Mouse (Mus musculus) CD4-positive, CD25-positive, alpha-beta regulatory T cell, adult 2 months (primary cell): ENCODE measurements around the gene Fam160b1.
A peak's percentile ranks its signal among the peaks of the same experiment; 100 is the strongest.

ENCODE experiments used
- DNase-seq: peaks from one replicate; pipeline ENCODE4 v3.0.0-alpha.2; 2012; ENCODE audit warnings: low read depth, low spot score

The Fam160b1 gene

GRCm38 (mm10) chr19:57343860-57344259 lies 16.6 kb upstream of the Fam160b1 start:
- DNase-seq, result peak; percentile 31

- DNase-seq, result no peak
Measured at GRCm38 (mm10) chr19:57344678-57345077, 15.8 kb upstream of the Fam160b1 start.

GRCm38 (mm10) chr19:57349096-57349495 lies 11.4 kb upstream of the Fam160b1 start:
- no peak for DNase-seq

- DNase-seq, result no peak
Measured at GRCm38 (mm10) chr19:57352337-57352935, 8.0 kb upstream of the Fam160b1 start.

GRCm38 (mm10) chr19:57353228-57353627 lies 7.3 kb upstream of the Fam160b1 start:
- no peak for DNase-seq

GRCm38 (mm10) chr19:57354050-57354449 lies 6.4 kb upstream of the Fam160b1 start:
- no peak for DNase-seq

- no peak for DNase-seq
Measured at GRCm38 (mm10) chr19:57354715-57355114, 5.8 kb upstream of the Fam160b1 start.

- DNase-seq, result peak; percentile 84
Measured at GRCm38 (mm10) chr19:57355451-57356251, 4.8 kb upstream of the Fam160b1 start.

- peak; percentile 64 for DNase-seq
Measured at GRCm38 (mm10) chr19:57356273-57356672, 4.2 kb upstream of the Fam160b1 start.

- peak; percentile 44 for DNase-seq
Measured at GRCm38 (mm10) chr19:57357244-57357643, 3.2 kb upstream of the Fam160b1 start.

- DNase-seq, result no peak
Measured at GRCm38 (mm10) chr19:57357811-57358210, 2.7 kb upstream of the Fam160b1 start.

- peak; percentile 90 for DNase-seq
Measured at GRCm38 (mm10) chr19:57358322-57358721, 2.2 kb upstream of the Fam160b1 start.

- no peak for DNase-seq
Measured at GRCm38 (mm10) chr19:57358836-57359598, 1.5 kb upstream of the Fam160b1 start.

- DNase-seq, result peak; percentile 60
Measured at GRCm38 (mm10) chr19:57359701-57360326, 666 bp upstream of the Fam160b1 start.

- peak; percentile 55 for DNase-seq
Measured at GRCm38 (mm10) chr19:57361131-57361938, 855 bp downstream of the Fam160b1 start.

- no peak for DNase-seq
Measured at GRCm38 (mm10) chr19:57361939-57362307, 1.4 kb downstream of the Fam160b1 start.

GRCm38 (mm10) chr19:57362586-57362985 lies 2.1 kb downstream of the Fam160b1 start:
- DNase-seq, result no peak

GRCm38 (mm10) chr19:57363076-57363475 lies 2.6 kb downstream of the Fam160b1 start:
- no peak for DNase-seq

- no peak for DNase-seq
Measured at GRCm38 (mm10) chr19:57363538-57363937, 3.1 kb downstream of the Fam160b1 start.

GRCm38 (mm10) chr19:57364942-57365673 lies 4.6 kb downstream of the Fam160b1 start:
- DNase-seq, result no peak
